Mouse (Mus musculus) erythroblast, embryonic 14.5 days (primary cell): ENCODE data around the gene Tmem161b.

ENCODE experiments used
- GATA1 ChIP-seq: IDR thresholded peaks from 2 replicates; pipeline ENCODE4 v1.6.1; 2012; ENCODE audit warnings: low read length, inconsistent platforms, mixed read lengths
- TAL1 ChIP-seq: IDR thresholded peaks from 3 replicates; pipeline ENCODE4 v1.6.1; 2012; ENCODE audit warnings: low read length, inconsistent platforms, mixed read lengths

- no peak for TF ChIP-seq TAL1
- no peak for TF ChIP-seq GATA1
These were observed 58.3 kb downstream of the Tmem161b start for GRCm38 (mm10) chr13:84280352-84280751.
